Mouse (Mus musculus) MN1 (cell line): ENCODE measurements around the gene Timeless.

Experiments
- DNase-seq: peaks from one replicate; pipeline ENCODE4 v3.0.0-alpha.2; 2016; ENCODE audit warnings: low spot score

The Timeless gene

GRCm38 (mm10) chr10:128297221-128297620 is 65.4 kb downstream of the Timeless start:
- peak; percentile 85 for DNase-seq

DNA sequence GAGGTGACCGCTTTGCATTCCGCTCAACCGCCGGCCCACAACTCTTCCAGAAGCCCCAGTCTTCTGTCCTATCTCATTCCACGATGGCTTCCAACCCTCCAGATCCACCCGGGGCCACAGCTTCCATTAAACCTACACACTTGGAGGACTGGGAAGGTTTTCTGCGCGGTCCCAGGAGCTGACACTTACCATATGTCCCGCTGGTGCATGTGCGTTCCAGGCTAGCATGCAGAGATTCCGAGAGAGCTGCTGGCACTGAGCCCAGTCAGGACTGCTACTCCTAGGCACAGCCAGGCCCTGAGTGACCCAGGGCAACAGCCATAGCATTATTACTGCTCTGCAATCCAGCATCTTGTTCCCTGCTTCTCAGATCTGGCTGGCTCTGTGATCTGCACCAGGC is 65.8 kb downstream of the Timeless start:
- DNase-seq = peak; percentile 98

DNA sequence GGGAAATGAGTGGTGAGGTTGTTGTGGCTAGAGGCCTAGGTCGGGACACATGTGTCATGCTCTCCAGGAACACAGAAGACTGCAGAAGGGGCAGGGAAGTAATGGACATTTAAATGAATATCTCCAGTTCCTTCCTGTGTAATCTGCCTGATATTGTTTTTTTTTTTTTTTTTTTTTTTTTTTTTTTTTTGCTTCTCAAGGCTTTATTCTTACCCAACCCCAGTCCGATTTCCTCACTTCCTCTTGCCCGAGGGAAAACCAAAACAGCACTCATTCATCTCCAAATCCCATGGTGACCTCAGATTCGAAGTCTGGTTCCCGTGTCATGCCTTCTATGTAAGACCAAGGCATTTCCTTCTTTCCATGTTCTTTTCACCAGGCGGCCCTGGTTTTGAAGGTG is 66.4 kb downstream of the Timeless start:
- DNase-seq = peak; percentile 59

DNA sequence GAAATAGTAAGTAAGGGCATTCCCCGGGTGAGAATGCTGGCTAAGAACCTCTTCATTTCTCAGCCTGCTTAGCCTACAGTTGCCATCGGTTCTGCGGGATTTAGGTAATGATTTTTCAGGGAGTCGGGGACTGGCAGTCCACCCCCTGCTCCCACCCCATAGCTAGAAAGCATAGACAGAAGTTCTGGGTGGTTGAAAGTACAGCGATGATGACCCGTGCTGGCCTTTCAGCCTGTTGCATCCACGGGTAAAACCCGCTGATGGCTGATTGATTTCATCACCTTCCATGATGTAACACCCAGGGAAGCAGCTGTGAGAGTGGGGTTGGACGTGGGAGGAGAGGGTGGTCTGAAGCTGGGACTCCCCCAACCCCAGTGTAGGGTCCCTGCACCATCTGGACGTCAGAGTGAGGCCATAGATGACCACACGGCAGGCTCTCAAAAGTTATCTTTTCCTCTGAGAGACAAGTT is 66.9 kb downstream of the Timeless start, which contains the start of gene Il23a:
Il23a (minus strand) TSS at position 51 of the 470 bp plus-strand sequence.
- DNase-seq = peak; percentile 65

GRCm38 (mm10) chr10:128302357-128302756 is 70.5 kb downstream of the Timeless start:
- DNase-seq = peak; percentile 41
